Mouse (Mus musculus) cortical plate, adult 2 months (tissue): ENCODE measurements around the gene Asb17.

Experiments
- CTCF ChIP-seq: fragments of 200-500 bp; IDR thresholded peaks from 2 replicates; pipeline ENCODE4 v1.5.1; 2011; ENCODE audit warnings: mild to moderate bottlenecking, control low read depth, low read length; ENCODE audit not compliant: insufficient read depth; ENCODE audit errors: extremely low read depth
- POLR2A ChIP-seq: fragments of 200-500 bp; IDR thresholded peaks from 2 replicates; pipeline ENCODE4 v1.6.1; 2011; ENCODE audit warnings: mild to moderate bottlenecking, low read length, control low read depth; ENCODE audit not compliant: insufficient read depth; ENCODE audit errors: extremely low read depth

- TF ChIP-seq CTCF (no peak), POLR2A (no peak)
These were observed 37.1 kb upstream of the Asb17 start for GRCm38 (mm10) chr3:153806773-153807443.
